Mouse (Mus musculus): ENCODE data around the gene Krtap2-4. TPM values are rescaled to one million over a fixed set of nuclear protein-coding genes. Genes with fewer than 3 reads are reported as not detected.

Krtap2-4 gene
- polyA plus RNA-seq (2012; rRNA removed): not detected in 2 replicates

GRCm38 (mm10) chr11:99614796-99615363 lies at the start of gene Krtap2-4:
Krtap2-4 (minus strand) TSS chr11:99614846.

GRCm38 (mm10) chr11:99658467-99659010 lies 43.9 kb upstream of the Krtap2-4 start, which contains the start of gene Gm11563:
Gm11563 (minus strand) TSS chr11:99658960.

GRCm38 (mm10) chr11:99650136-99650535 lies 35.5 kb upstream of the Krtap2-4 start, which contains the start of gene Gm11555:
Gm11555 (minus strand) TSS chr11:99650236.

GRCm38 (mm10) chr11:99643635-99644139 lies 29.0 kb upstream of the Krtap2-4 start, which contains the start of gene Krtap4-7:
Krtap4-7 (minus strand) TSS chr11:99644089.

GRCm38 (mm10) chr11:99634653-99635134 lies 20.0 kb upstream of the Krtap2-4 start, which contains the start of gene Krtap4-2:
Krtap4-2 (minus strand) TSS chr11:99635084.

GRCm38 (mm10) chr11:99628138-99628537 lies 13.5 kb upstream of the Krtap2-4 start, which contains the start of gene Krtap4-1:
Krtap4-1 (minus strand) TSS chr11:99628238.

GRCm38 (mm10) chr11:99620335-99620734 lies 5.7 kb upstream of the Krtap2-4 start, which contains the start of gene Gm11562:
Gm11562 (minus strand) TSS chr11:99620435.

GRCm38 (mm10) chr11:99610089-99610488 lies 4.6 kb downstream of the Krtap2-4 start, which contains the start of gene Gm11937:
Gm11937 (minus strand) TSS chr11:99610189.

GRCm38 (mm10) chr11:99603208-99603607 lies 11.4 kb downstream of the Krtap2-4 start, which contains the start of gene Gm11938:
Gm11938 (minus strand) TSS chr11:99603308.

GRCm38 (mm10) chr11:99597742-99598141 lies 16.9 kb downstream of the Krtap2-4 start, which contains the start of gene Krtap9-3:
Krtap9-3 (minus strand) TSS chr11:99598105.

GRCm38 (mm10) chr11:99590981-99591380 lies 23.7 kb downstream of the Krtap2-4 start, which contains the start of gene Krtap1-3:
Krtap1-3 (minus strand) TSS chr11:99591339.

GRCm38 (mm10) chr11:99583245-99583704 lies 31.4 kb downstream of the Krtap2-4 start, which contains the start of gene Krtap1-4:
Krtap1-4 (minus strand) TSS chr11:99583654.

GRCm38 (mm10) chr11:99580636-99581035 lies 34.0 kb downstream of the Krtap2-4 start, which contains the start of gene Krtap1-5:
Krtap1-5 (minus strand) TSS chr11:99581016.

GRCm38 (mm10) chr11:99566530-99566929 lies 48.1 kb downstream of the Krtap2-4 start, which contains the start of gene Krtap3-1:
Krtap3-1 (minus strand) TSS chr11:99566630.

Other genes starting within 250 kb of the Krtap2-4 start
- gene Krt28, start 239.9 kb downstream of the Krtap2-4 start, polyA plus RNA-seq (2012; rRNA removed): 0.28 and 0.29 TPM in 2 replicates
- 12.8 and 13.8 TPM in 2 replicates for gene Krt10, start 225.5 kb downstream of the Krtap2-4 start, polyA plus RNA-seq (2012; rRNA removed)
- gene Krt12, start 192.6 kb downstream of the Krtap2-4 start, polyA plus RNA-seq (2012; rRNA removed): 0.35 and 0.52 TPM in 2 replicates
- gene Krt20, start 176.7 kb downstream of the Krtap2-4 start, polyA plus RNA-seq (2012; rRNA removed): 0.09 TPM in 1 of 2 replicates, not detected in the other
- gene Krt23, start 121.7 kb downstream of the Krtap2-4 start, polyA plus RNA-seq (2012; rRNA removed): 0.06 and 0.16 TPM in 2 replicates
- gene Krt39, start 93.5 kb downstream of the Krtap2-4 start, polyA plus RNA-seq (2012; rRNA removed): not detected in 2 replicates
- gene Krt40, start 71.7 kb downstream of the Krtap2-4 start, polyA plus RNA-seq (2012; rRNA removed): not detected in 2 replicates
- gene Krtap3-3, start 64.0 kb downstream of the Krtap2-4 start, polyA plus RNA-seq (2012; rRNA removed): not detected in 2 replicates
- gene Krtap3-2, start 58.0 kb downstream of the Krtap2-4 start, polyA plus RNA-seq (2012; rRNA removed): not detected in 2 replicates
- gene Gm11939, start 55.4 kb downstream of the Krtap2-4 start, polyA plus RNA-seq (2012; rRNA removed): not detected in 2 replicates
- not detected in 2 replicates for gene Krtap3-1, start 48.2 kb downstream of the Krtap2-4 start, polyA plus RNA-seq (2012; rRNA removed)
- not detected in 2 replicates for gene Krtap1-5, start 33.8 kb downstream of the Krtap2-4 start, polyA plus RNA-seq (2012; rRNA removed)
- not detected in 2 replicates for gene Krtap1-4, start 31.2 kb downstream of the Krtap2-4 start, polyA plus RNA-seq (2012; rRNA removed)
- not detected in 2 replicates for gene Krtap1-3, start 23.5 kb downstream of the Krtap2-4 start, polyA plus RNA-seq (2012; rRNA removed)
- gene Krtap9-3, start 16.7 kb downstream of the Krtap2-4 start, polyA plus RNA-seq (2012; rRNA removed): not detected in 2 replicates
- gene Gm11938, start 11.5 kb downstream of the Krtap2-4 start, polyA plus RNA-seq (2012; rRNA removed): not detected in 2 replicates
- gene Gm11937, start 4.7 kb downstream of the Krtap2-4 start, polyA plus RNA-seq (2012; rRNA removed): not detected in 2 replicates
- gene Gm11562, start 5.6 kb upstream of the Krtap2-4 start, polyA plus RNA-seq (2012; rRNA removed): not detected in 2 replicates
- not detected in 2 replicates for gene Krtap4-1, start 13.4 kb upstream of the Krtap2-4 start, polyA plus RNA-seq (2012; rRNA removed)
- gene Krtap4-2, start 20.2 kb upstream of the Krtap2-4 start, polyA plus RNA-seq (2012; rRNA removed): not detected in 2 replicates
- not detected in 2 replicates for gene Krtap4-7, start 29.2 kb upstream of the Krtap2-4 start, polyA plus RNA-seq (2012; rRNA removed)
- gene Gm11555, start 35.4 kb upstream of the Krtap2-4 start, polyA plus RNA-seq (2012; rRNA removed): not detected in 2 replicates
- gene Gm11563, start 44.1 kb upstream of the Krtap2-4 start, polyA plus RNA-seq (2012; rRNA removed): not detected in 2 replicates
- gene Krtap4-6, start 51.1 kb upstream of the Krtap2-4 start, polyA plus RNA-seq (2012; rRNA removed): not detected in 2 replicates
- gene Gm14190, start 75.9 kb upstream of the Krtap2-4 start, polyA plus RNA-seq (2012; rRNA removed): not detected in 2 replicates
- not detected in 2 replicates for gene Gm14180, start 119.4 kb upstream of the Krtap2-4 start, polyA plus RNA-seq (2012; rRNA removed)
- gene Gm11595, start 158.1 kb upstream of the Krtap2-4 start, polyA plus RNA-seq (2012; rRNA removed): not detected in 2 replicates
- not detected in 2 replicates for gene Krtap4-8, start 165.9 kb upstream of the Krtap2-4 start, polyA plus RNA-seq (2012; rRNA removed)
- not detected in 2 replicates for gene Krtap4-9, start 170.4 kb upstream of the Krtap2-4 start, polyA plus RNA-seq (2012; rRNA removed)
- gene Gm11596, start 178.6 kb upstream of the Krtap2-4 start, polyA plus RNA-seq (2012; rRNA removed): not detected in 2 replicates
- gene Gm11569, start 184.1 kb upstream of the Krtap2-4 start, polyA plus RNA-seq (2012; rRNA removed): 0.07 TPM in 1 of 2 replicates, not detected in the other
- not detected in 2 replicates for gene Gm11554, start 189.6 kb upstream of the Krtap2-4 start, polyA plus RNA-seq (2012; rRNA removed)
- gene Krtap4-13, start 195.0 kb upstream of the Krtap2-4 start, polyA plus RNA-seq (2012; rRNA removed): not detected in 2 replicates
- not detected in 2 replicates for gene Gm11564, start 200.8 kb upstream of the Krtap2-4 start, polyA plus RNA-seq (2012; rRNA removed)
- not detected in 2 replicates for gene 2300003K06Rik, start 223.2 kb upstream of the Krtap2-4 start, polyA plus RNA-seq (2012; rRNA removed)
- not detected in 2 replicates for gene Krtap4-16, start 236.8 kb upstream of the Krtap2-4 start, polyA plus RNA-seq (2012; rRNA removed)
- not detected in 2 replicates for gene Gm11568, start 243.1 kb upstream of the Krtap2-4 start, polyA plus RNA-seq (2012; rRNA removed)
- gene Gm11559, start 249.6 kb upstream of the Krtap2-4 start, polyA plus RNA-seq (2012; rRNA removed): not detected in 2 replicates

Measured in central nervous system, embryonic 18 days (tissue).